Mouse (Mus musculus) cortical plate, adult 2 months (tissue): Measurements from ENCODE around the gene Cfap157. TPM values are rescaled to one million over a fixed set of nuclear protein-coding genes. Genes with fewer than 3 reads are reported as not detected.

Experiments used
- H3K27ac ChIP-seq: fragments of 200-500 bp; 2 replicates; pipeline ENCODE4 v1.5.1; 2012; ENCODE audit warnings: low read length, control low read depth, inconsistent platforms; ENCODE audit not compliant: insufficient read depth
- H3K4me1 ChIP-seq: fragments of 200-500 bp; 2 replicates; pipeline ENCODE4 v1.6.1; 2011; ENCODE audit warnings: low read length; ENCODE audit not compliant: control insufficient read depth, insufficient read depth
- H3K4me3 ChIP-seq: fragments of 200-500 bp; 2 replicates; pipeline ENCODE4 v1.5.1; 2011; ENCODE audit warnings: mild to moderate bottlenecking, low read length, control low read depth; ENCODE audit not compliant: insufficient read depth
- CTCF ChIP-seq: fragments of 200-500 bp; IDR thresholded peaks from 2 replicates; pipeline ENCODE4 v1.5.1; 2011; ENCODE audit warnings: mild to moderate bottlenecking, control low read depth, low read length; ENCODE audit not compliant: insufficient read depth; ENCODE audit errors: extremely low read depth
- POLR2A ChIP-seq: fragments of 200-500 bp; IDR thresholded peaks from 2 replicates; pipeline ENCODE4 v1.6.1; 2011; ENCODE audit warnings: mild to moderate bottlenecking, low read length, control low read depth; ENCODE audit not compliant: insufficient read depth; ENCODE audit errors: extremely low read depth
- polyA plus RNA-seq: library from polyadenylated mRNA; depleted of rRNA; stranded (reverse); fragments of >200 nt; gene quantifications from 2 replicates; pipeline ENCODE4 v1.2.3, GENCODE M21; 2012

Gene Cfap157
- polyA plus RNA-seq, 1 experiment: 0.35 TPM

GRCm38 (mm10) chr2:32756674-32757055 lies 27.6 kb downstream of the Cfap157 start:
- peaks cover 5% of the 10 kb centered on the region for H3K4me1 ChIP-seq
- H3K4me3 ChIP-seq: peak overlapping the region; percentile 38; the same call in 1 of the 2 replicates
- TF ChIP-seq POLR2A (no peak), CTCF (no peak)
- no peak overlapping the region for H3K27ac ChIP-seq

- Histone ChIP-seq H3K27ac (no peak overlapping the region), H3K4me1 (no peaks in the 10 kb centered on the region), H3K4me3 (no peak overlapping the region)
- TF ChIP-seq POLR2A (no peak), CTCF (no peak)
Measured at GRCm38 (mm10) chr2:32752181-32752580, 32.0 kb downstream of the Cfap157 start.

GRCm38 (mm10) chr2:32751665-32752033 lies 32.6 kb downstream of the Cfap157 start:
- no peak for TF ChIP-seq POLR2A
- no peak for TF ChIP-seq CTCF
- Histone ChIP-seq H3K27ac (no peak overlapping the region), H3K4me1 (no peaks in the 10 kb centered on the region), H3K4me3 (no peak overlapping the region)

GRCm38 (mm10) chr2:32750887-32751664 lies 33.2 kb downstream of the Cfap157 start:
- no peaks in the 10 kb centered on the region for H3K4me1 ChIP-seq
- H3K4me3 ChIP-seq: no peak overlapping the region
- H3K27ac ChIP-seq: no peak overlapping the region
- TF ChIP-seq CTCF (no peak), POLR2A (no peak)

GRCm38 (mm10) chr2:32750199-32750598 lies 34.0 kb downstream of the Cfap157 start:
- H3K4me3 ChIP-seq: no peak overlapping the region
- TF ChIP-seq POLR2A: no peak
- no peak for TF ChIP-seq CTCF
- H3K4me1 ChIP-seq: no peaks in the 10 kb centered on the region
- no peak overlapping the region for H3K27ac ChIP-seq

GRCm38 (mm10) chr2:32749082-32749481 lies 35.1 kb downstream of the Cfap157 start:
- H3K4me1 ChIP-seq: no peaks in the 10 kb centered on the region
- no peak overlapping the region for H3K4me3 ChIP-seq
- no peak for TF ChIP-seq POLR2A
- TF ChIP-seq CTCF: no peak
- no peak overlapping the region for H3K27ac ChIP-seq

- no peak overlapping the region for H3K27ac ChIP-seq
- H3K4me1 ChIP-seq: no peaks in the 10 kb centered on the region
- TF ChIP-seq CTCF: no peak
- no peak for TF ChIP-seq POLR2A
- H3K4me3 ChIP-seq: no peak overlapping the region
Measured at GRCm38 (mm10) chr2:32744272-32744982, 39.8 kb downstream of the Cfap157 start.

GRCm38 (mm10) chr2:32742173-32742531 lies 42.1 kb downstream of the Cfap157 start:
- H3K4me3 ChIP-seq: peak overlapping the region; percentile 93
- H3K27ac ChIP-seq: no peak overlapping the region
- TF ChIP-seq POLR2A (peak; percentile 66), CTCF (no peak)
- no peaks in the 10 kb centered on the region for H3K4me1 ChIP-seq

- peak; percentile 60; the same call in 1 of the 2 replicates for TF ChIP-seq POLR2A
- TF ChIP-seq CTCF: no peak
- H3K4me1 ChIP-seq: no peaks in the 10 kb centered on the region
- peak overlapping the region; percentile 93 for H3K4me3 ChIP-seq
- H3K27ac ChIP-seq: peak overlapping the region; percentile 74
Measured at GRCm38 (mm10) chr2:32741273-32742172, 42.7 kb downstream of the Cfap157 start.
